Mouse (Mus musculus) activated CD4-positive, CD25-positive, alpha-beta regulatory T cell, adult 4 months (primary cell): ENCODE data around the gene Chrna9. TPM values are rescaled to one million over a fixed set of nuclear protein-coding genes. Genes with fewer than 3 reads are reported as not detected.

Source experiments
- ATAC-seq: one replicate; pipeline ENCODE4 v1.8.0; 2017
- polyA plus RNA-seq, 2 experiments: library from polyadenylated mRNA; unstranded; fragments of 100-300 nt; shearing (Covaris generic); gene quantifications; one replicate each; pipeline ENCODE4 v1.2.1; 2017

Chrna9 gene
- polyA plus RNA-seq: 1 to 10 TPM in 1 of 2 experiments, not detected in 1; 1.5 TPM

- no peak for ATAC-seq
These were observed at the start of gene Chrna9 for GRCm38 (mm10) chr5:65934783-65935182. TSS of gene Chrna9 (plus strand) at chr5:65934921.

GRCm38 (mm10) chr5:65885699-65886443 is 48.9 kb upstream of the Chrna9 start:
- no peak for ATAC-seq

- no peak for ATAC-seq
These were observed 46.6 kb upstream of the Chrna9 start for GRCm38 (mm10) chr5:65888102-65888501.

GRCm38 (mm10) chr5:65888998-65889397 is 45.7 kb upstream of the Chrna9 start:
- ATAC-seq: peak; percentile 58

GRCm38 (mm10) chr5:65891251-65891826 is 43.4 kb upstream of the Chrna9 start:
- ATAC-seq: no peak

- no peak for ATAC-seq
These were observed 39.5 kb upstream of the Chrna9 start for GRCm38 (mm10) chr5:65895121-65895692.

GRCm38 (mm10) chr5:65895764-65896163 is 39.0 kb upstream of the Chrna9 start:
- no peak for ATAC-seq

GRCm38 (mm10) chr5:65897731-65898130 is 37.0 kb upstream of the Chrna9 start:
- peak; percentile 51 for ATAC-seq

- no peak for ATAC-seq
These were observed 36.0 kb upstream of the Chrna9 start for GRCm38 (mm10) chr5:65898683-65899082.

GRCm38 (mm10) chr5:65900113-65900512 is 34.6 kb upstream of the Chrna9 start:
- no peak for ATAC-seq

- ATAC-seq: peak; percentile 69
These were observed 33.9 kb upstream of the Chrna9 start for GRCm38 (mm10) chr5:65900862-65901265.

GRCm38 (mm10) chr5:65901868-65902418 is 32.8 kb upstream of the Chrna9 start:
- no peak for ATAC-seq

- ATAC-seq: no peak
These were observed 31.9 kb upstream of the Chrna9 start for GRCm38 (mm10) chr5:65902811-65903210.

- no peak for ATAC-seq
These were observed 30.2 kb upstream of the Chrna9 start for GRCm38 (mm10) chr5:65904476-65904875.

GRCm38 (mm10) chr5:65908751-65909150 is 26.0 kb upstream of the Chrna9 start:
- no peak for ATAC-seq

- no peak for ATAC-seq
These were observed 25.4 kb upstream of the Chrna9 start for GRCm38 (mm10) chr5:65909321-65909720.

GRCm38 (mm10) chr5:65910398-65910797 is 24.3 kb upstream of the Chrna9 start:
- ATAC-seq: peak; percentile 54

- peak; percentile 6 for ATAC-seq
These were observed 23.0 kb upstream of the Chrna9 start for GRCm38 (mm10) chr5:65911676-65912075.

- no peak for ATAC-seq
These were observed 22.5 kb upstream of the Chrna9 start for GRCm38 (mm10) chr5:65912201-65912600.

- ATAC-seq: no peak
These were observed 21.6 kb upstream of the Chrna9 start for GRCm38 (mm10) chr5:65913126-65913525.

GRCm38 (mm10) chr5:65914342-65914741 is 20.4 kb upstream of the Chrna9 start:
- no peak for ATAC-seq

- no peak for ATAC-seq
These were observed 17.8 kb upstream of the Chrna9 start for GRCm38 (mm10) chr5:65916930-65917329.

GRCm38 (mm10) chr5:65918601-65919000 is 16.1 kb upstream of the Chrna9 start:
- ATAC-seq: no peak

GRCm38 (mm10) chr5:65919326-65919725 is 15.4 kb upstream of the Chrna9 start:
- peak; percentile 50 for ATAC-seq
